Mouse (Mus musculus) mature B cell (primary cell): Measurements from ENCODE around the gene Ddx5.
"Not testable (repeated sequence)": the region's sequence is repeated elsewhere in the genome, so short reads cannot be mapped to it uniquely, and the experiment has no call there.

ENCODE experiments used
- in situ Hi-C: fragments of 300-500 bp; cut with MboI; formaldehyde crosslinking; loops from 2 replicates; pipeline ENCODE4 v1.14.3; 2019

The Ddx5 gene

GRCm38 (mm10) chr11:106762139-106762799 is 26.7 kb downstream of the Ddx5 start:
- in situ Hi-C loops, result loop anchor here (5.0 kb wide), 1 partner anchor 115 kb away; no protein-coding TSS in a partner anchor

GRCm38 (mm10) chr11:106760511-106760910 is 28.5 kb downstream of the Ddx5 start:
- in situ Hi-C loops, result loop anchor here (5.0 kb wide), 1 partner anchor 113 kb away; no protein-coding TSS in a partner anchor

DNA sequence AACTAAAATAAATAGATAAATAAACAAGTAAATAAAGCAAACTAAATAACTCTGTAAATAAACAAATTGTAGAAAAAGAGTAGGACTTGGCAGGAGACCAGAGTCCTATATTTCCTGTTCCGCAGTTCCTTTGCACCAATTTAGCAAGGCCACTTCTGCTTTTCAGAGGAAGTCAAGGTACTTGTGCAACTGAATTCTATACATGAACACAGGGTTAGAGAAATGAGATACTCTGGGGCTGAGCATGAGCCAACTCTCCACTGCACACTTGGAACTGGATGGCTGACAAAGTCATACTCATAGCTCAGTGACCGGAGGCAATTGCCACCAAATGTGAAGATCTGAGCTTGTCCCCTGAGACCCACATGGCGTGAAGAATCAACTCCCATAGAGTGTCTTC is 30.0 kb downstream of the Ddx5 start:
- in situ Hi-C loops, result no loop called here

DNA sequence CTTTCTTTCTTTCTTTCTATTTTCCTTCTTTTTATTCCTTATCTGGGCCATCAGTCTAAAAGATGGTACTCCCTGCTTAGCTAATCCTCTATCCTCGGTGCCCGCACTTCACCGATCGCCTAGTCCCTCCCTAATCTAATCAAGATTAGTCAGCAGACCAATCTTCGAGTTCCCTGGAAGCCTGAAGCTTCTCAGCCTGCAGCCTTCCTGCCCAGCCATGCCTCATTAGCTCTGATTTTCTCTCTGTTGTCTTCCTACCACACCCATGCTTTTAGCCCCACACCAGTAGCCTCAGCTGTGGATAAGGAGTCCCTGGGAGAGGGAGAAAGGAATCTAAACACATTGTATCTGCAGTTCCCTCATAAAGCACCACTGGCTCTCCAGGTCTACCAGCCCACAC is 33.4 kb downstream of the Ddx5 start:
- in situ Hi-C loops, result no loop called here

GRCm38 (mm10) chr11:106753314-106753713 is 35.7 kb downstream of the Ddx5 start:
- in situ Hi-C loops, result no loop called here

DNA sequence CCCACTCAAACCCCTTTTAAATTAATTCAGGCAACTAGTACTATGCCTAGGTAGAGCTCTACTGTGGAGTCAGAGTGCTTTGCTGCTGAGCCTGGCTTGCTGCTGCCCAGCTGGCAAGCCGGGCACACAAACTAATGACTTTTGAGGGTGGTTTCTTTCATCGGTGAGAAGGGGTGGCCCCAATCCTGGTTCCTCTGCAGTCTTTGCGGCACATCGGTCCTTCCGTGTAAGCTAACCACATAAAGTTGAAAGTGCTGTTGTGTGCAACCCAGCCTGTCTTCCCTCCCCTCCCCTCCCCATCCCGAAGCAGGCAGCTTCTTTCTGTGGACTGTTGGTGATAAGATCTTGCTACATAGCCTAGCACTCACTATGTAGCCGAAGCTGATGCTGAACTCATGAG is 36.9 kb downstream of the Ddx5 start:
- in situ Hi-C loops, result no loop called here

DNA sequence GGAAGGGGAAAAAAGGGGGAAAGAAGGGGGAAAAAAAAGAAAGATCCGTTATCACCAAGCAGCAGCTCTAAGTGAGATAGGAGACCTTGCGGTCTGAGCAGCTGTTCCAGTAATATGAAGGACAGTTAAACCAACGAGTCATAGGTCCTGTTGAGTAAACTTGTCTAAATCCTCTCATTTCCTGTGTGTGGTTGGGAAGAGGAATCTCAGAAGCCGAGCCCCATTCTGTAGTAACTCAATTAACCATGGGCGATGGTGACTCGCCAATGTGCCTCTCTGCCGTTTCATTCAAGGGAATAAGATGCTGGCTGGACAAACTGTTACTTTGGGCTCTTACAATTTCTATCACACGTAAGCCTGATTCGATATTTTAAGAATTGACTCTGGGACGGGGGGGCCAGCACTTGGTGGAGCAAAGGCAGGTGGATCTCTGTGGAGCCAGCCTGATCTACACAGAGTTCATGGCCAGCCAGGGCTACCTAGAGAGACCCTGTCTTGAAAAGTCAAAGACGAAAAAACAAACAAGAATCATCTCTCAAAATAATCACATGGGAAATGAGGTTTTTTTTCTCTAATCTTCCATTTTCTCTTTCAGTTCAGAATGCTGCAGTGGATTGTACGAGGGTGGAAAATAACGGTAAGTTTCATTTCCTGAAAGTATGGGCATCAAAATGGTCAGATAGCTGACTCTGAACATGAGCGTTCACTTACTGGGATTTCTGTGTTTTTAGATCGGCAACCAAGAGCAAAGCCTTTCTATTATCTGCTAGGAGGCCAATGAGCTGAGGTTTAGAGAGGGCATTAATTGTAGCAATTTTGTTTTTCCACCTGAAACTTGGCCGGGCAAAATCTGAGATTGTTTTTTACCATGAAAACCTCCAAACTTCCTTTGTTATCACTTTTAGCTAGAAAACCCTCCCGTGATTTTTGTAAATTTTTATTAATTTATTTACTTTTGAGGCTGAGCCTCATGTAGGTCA is 37.7 kb downstream of the Ddx5 start, which contains the start of gene Milr1:
TSS of gene Milr1 (plus strand) at position 188 of the 980 bp plus-strand sequence.
- in situ Hi-C loops, result no loop called here

GRCm38 (mm10) chr11:106750121-106750751 is 38.7 kb downstream of the Ddx5 start, which contains the start of gene Pecam1:
Gene Pecam1, minus strand, starts transcription at chr11:106750628.
- in situ Hi-C loops, result no loop called here

GRCm38 (mm10) chr11:106749557-106750120 is 39.3 kb downstream of the Ddx5 start:
- in situ Hi-C loops, result loop anchor here (5.0 kb wide), 1 partner anchor 33 kb away; no protein-coding TSS in a partner anchor

DNA sequence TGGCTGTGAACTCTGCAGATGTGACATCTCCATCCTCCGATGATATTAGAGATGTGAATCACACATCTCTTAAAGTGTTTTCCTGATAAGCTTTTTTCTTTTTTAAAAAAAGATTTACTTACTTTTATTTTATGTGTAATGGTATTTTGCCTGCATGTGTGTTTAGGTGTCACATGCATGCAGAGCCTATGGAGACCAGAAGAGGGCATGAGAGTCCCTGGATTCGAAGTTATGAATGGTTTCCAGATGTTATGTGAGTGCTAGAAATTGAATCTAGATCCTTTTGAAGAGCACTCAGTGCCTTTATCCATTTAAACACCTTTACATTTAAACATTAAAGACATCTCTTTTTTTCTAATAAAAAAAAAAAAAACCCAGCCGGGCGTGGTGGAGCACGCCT is 44.0 kb downstream of the Ddx5 start:
- in situ Hi-C loops, result loop anchor here (5.0 kb wide), 1 partner anchor 37 kb away; no protein-coding TSS in a partner anchor

DNA sequence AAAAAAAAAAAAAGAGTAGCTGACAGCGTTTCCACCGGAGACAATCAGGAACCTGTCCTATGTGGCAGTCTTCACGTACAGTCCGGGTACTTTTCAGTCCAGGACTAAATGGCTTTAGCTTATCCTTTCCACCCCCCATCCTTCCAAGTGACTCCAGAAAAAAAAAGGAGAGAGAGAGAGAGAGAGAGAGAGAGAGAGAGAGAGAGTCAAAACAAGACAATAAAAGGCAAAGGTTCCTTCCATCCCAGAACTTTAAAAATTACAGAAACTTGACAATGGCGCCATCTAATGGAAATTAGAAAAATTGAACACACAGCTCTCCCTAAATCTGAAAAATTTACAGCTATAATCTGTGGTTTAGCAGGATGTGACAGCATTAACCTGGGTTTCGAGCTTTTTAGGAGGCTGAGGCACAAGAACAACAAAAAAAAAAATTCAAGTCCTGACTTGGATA is 46.6 kb downstream of the Ddx5 start:
- in situ Hi-C loops, result no loop called here

GRCm38 (mm10) chr11:106741826-106742225 is 47.2 kb downstream of the Ddx5 start:
- in situ Hi-C loops, result no loop called here

DNA sequence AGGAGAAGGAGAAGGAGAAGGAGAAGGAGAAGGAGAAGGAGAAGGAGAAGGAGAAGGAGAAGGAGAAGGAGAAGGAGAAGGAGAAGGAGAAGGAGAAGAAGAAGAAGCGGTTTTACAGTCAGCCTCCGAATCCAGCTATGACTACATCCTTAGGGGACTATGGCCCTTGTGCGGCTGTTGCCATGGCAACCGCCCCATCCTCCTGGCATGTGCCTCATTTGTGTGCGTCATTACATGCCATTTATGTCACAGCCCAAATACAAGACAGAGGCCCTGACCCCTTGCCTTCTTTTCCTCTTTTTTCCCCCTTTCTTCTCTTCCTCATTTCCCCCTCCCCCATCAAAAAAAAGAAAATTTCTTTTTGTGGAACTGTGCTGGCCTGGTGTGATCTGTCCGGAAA is 47.8 kb downstream of the Ddx5 start:
- in situ Hi-C loops, result no loop called here

DNA sequence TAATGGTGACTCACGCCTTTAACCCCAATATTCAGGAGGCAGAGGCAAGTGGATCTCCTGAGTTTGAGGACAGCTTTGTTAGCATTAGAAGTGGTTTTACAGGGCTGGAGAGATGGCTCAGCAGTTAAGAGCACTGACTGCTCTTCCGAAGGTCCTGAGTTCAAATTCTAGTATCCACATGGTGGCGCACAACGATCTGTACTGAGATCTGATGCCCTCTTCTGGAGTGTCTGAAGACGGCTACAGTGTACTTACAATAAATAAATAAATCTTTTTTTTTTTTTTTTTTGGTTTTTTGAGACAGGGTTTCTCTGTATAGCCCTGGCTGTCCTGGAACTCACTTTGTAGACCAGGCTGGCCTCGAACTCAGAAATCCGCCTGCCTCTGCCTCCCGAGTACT is 48.3 kb downstream of the Ddx5 start:
- in situ Hi-C loops, result not testable (repeated sequence)

- in situ Hi-C loops, result no loop called here
Observed at GRCm38 (mm10) chr11:106739116-106739515, 49.9 kb downstream of the Ddx5 start.

- in situ Hi-C loops, result no loop called here
Observed at GRCm38 (mm10) chr11:106737178-106737621, 51.8 kb downstream of the Ddx5 start.

DNA sequence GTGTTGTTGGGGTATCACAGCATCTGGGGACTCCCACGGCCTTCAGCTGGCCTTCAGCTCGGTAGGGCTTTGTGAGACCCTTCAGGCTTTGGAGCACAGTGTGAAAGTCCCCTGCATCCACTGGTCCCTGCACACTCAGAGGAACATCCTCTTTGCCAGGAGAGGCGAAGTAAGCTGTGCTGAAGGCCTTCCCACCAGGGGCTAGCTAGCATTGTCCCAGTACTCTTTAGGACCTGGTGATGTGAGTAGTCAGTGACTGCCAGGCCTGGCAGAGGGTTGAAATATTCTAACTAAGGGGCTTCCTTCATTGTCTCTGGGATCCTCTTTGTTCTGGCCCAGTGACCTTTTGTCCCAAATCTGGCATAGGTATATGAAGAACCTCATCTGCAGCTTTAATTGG is 52.4 kb downstream of the Ddx5 start:
- in situ Hi-C loops, result no loop called here

- in situ Hi-C loops, result no loop called here
Observed at GRCm38 (mm10) chr11:106730714-106731113, 58.3 kb downstream of the Ddx5 start.
